Mouse (Mus musculus) hindbrain, embryonic 14.5 days (tissue): Measurements from ENCODE around the gene Rag1. TPM values are rescaled to one million over a fixed set of nuclear protein-coding genes. Genes with fewer than 3 reads are reported as not detected.
A peak's percentile ranks its signal among the peaks of the same experiment; 100 is the strongest.

Experiments
- ATAC-seq: fragments of 200-750 bp; cut with Nextera tagmentation; 2 replicates; pipeline ENCODE4 v1.8.0; 2017; ENCODE audit warnings: moderate number of reproducible peaks, mild to moderate bottlenecking, moderate TSS enrichment, moderate library complexity; ENCODE audit not compliant: low FRiP score
- DNase-seq: peaks from one replicate; pipeline ENCODE4 v3.0.0-alpha.2; 2015; ENCODE audit warnings: low spot score
- H3K27ac ChIP-seq: fragments of 300-500 bp; sonication (generic); 2 replicates; pipeline ENCODE4 v1.5.1; 2014; ENCODE audit warnings: mild to moderate bottlenecking, moderate library complexity
- H3K27me3 ChIP-seq: fragments of 300-500 bp; sonication (generic); 2 replicates; pipeline ENCODE4 v1.6.1; 2014; ENCODE audit warnings: mild to moderate bottlenecking, low read length, mixed read lengths; ENCODE audit not compliant: control insufficient read depth, insufficient read depth
- H3K36me3 ChIP-seq: fragments of 300-500 bp; sonication (generic); replicated peaks from 2 replicates; pipeline ENCODE4 v1.6.1; 2014; ENCODE audit not compliant: control insufficient read depth, insufficient read depth
- H3K4me1 ChIP-seq: fragments of 300-500 bp; sonication (generic); replicated peaks from 2 replicates; pipeline ENCODE4 v1.6.1; 2014; ENCODE audit warnings: antibody characterized with exemption, low read length, mixed read lengths; ENCODE audit not compliant: control insufficient read depth, insufficient read depth
- H3K4me2 ChIP-seq: fragments of 300-500 bp; sonication (generic); replicated peaks from 2 replicates; pipeline ENCODE4 v1.6.1; 2014; ENCODE audit warnings: mild to moderate bottlenecking, moderate library complexity
- H3K4me3 ChIP-seq: fragments of 300-500 bp; sonication (generic); replicated peaks from 2 replicates; pipeline ENCODE4 v1.5.1; 2014; ENCODE audit warnings: mild to moderate bottlenecking, low read length
- H3K9ac ChIP-seq: fragments of 300-500 bp; sonication (generic); 2 replicates; pipeline ENCODE4 v1.6.1; 2014
- H3K9me3 ChIP-seq: fragments of 300-500 bp; sonication (generic); 2 replicates; pipeline ENCODE4 v1.6.1; 2016; ENCODE audit warnings: low read length; ENCODE audit not compliant: control insufficient read depth
- WGBS: fragments of 180-500 bp; shearing (Covaris S2); extraction: QIAGEN DNeasy Blood & Tissue Kit; methylation state at CpG from one replicate; pipeline ENCODE4 v1.1.7; 2014; 5-methylcytosine and 5-hydroxymethylcytosine counted together
- polyA plus RNA-seq: library from polyadenylated mRNA; unstranded; fragments of >200 nt; fragmentation: Nextera tagmentation; extraction: Ambion mirVana; gene quantifications from 2 replicates; pipeline ENCODE4 v1.2.1, GENCODE M21; 2014

Rag1 gene
- polyA plus RNA-seq, 1 experiment from 2014 or later = 0.32 TPM

DNA sequence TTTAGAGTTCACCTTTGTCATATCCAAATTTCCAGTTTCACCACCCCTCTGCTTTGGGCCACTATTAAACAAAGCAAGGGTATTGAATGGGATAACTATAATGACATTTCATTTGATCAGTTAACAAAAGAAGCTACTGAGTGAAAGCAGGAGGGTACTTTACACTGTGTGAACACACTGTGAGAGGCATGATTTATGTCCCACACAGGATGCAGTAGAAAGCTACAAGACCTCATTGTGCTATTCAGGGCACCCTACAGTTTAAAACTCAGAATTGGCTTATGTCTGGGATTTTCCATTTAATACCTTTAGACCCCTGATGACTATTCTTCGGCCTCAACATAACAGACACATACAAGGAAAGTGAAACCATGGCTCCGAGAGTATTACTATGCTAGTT, 26.3 kb downstream of the Rag1 start:
- no peaks in the 10 kb centered on the region; the same call in 1 of the 2 replicates for H3K4me1 ChIP-seq
- no peak for ATAC-seq
- WGBS = 58% methylated on average over 2 of the region's 2 CpGs

DNA sequence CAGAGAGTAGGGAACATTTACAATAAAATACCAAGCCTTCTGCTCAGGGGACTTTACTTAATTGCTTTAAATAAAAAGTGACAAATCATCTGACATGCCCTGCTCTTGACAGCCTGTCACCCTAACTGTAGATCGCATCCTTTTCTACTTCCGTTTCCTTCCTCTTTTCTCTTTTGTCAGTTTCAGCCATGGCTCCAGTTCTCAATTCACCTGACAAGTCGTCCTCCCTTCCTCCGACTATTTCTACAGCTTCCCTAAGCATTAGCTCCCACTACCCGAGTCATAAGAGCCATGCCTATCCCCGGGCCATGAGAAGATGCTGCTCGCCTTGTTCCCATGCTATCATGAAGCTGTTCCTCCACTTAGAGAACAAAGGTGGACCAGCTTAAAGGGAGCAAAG, 27.7 kb downstream of the Rag1 start:
- ATAC-seq = no peak
- WGBS = 68% methylated on average over 7 of the region's 7 CpGs
- H3K36me3 ChIP-seq = no peaks in the 10 kb centered on the region

More for the DNA sequence above, 26.3 kb downstream of the Rag1 start:
- Histone ChIP-seq H3K27ac (no peak overlapping the region), H3K36me3 (no peaks in the 10 kb centered on the region), H3K27me3 (no peaks in the 10 kb centered on the region), H3K9ac (no peak overlapping the region), H3K9me3 (no peaks in the 10 kb centered on the region), H3K4me3 (no peak overlapping the region), H3K4me2 (no peak overlapping the region)
- DNase-seq = no peak

GRCm38 (mm10) chr2:101620899-101621298, 28.4 kb downstream of the Rag1 start:
- no peak for DNase-seq
- H3K36me3 ChIP-seq = no peaks in the 10 kb centered on the region
- no peaks in the 10 kb centered on the region for H3K27me3 ChIP-seq
- no peak overlapping the region for H3K9ac ChIP-seq
- H3K4me1 ChIP-seq = no peaks in the 10 kb centered on the region
- ATAC-seq = no peak
- H3K4me2 ChIP-seq = no peak overlapping the region
- 76% methylated on average over 3 of the region's 3 CpGs for WGBS
- no peak overlapping the region for H3K4me3 ChIP-seq
- H3K27ac ChIP-seq = no peak overlapping the region
- H3K9me3 ChIP-seq = no peaks in the 10 kb centered on the region

More for the DNA sequence above, 27.7 kb downstream of the Rag1 start:
- no peaks in the 10 kb centered on the region for H3K27me3 ChIP-seq
- H3K27ac ChIP-seq = no peak overlapping the region
- DNase-seq = no peak
- H3K4me1 ChIP-seq = no peaks in the 10 kb centered on the region
- no peak overlapping the region for H3K9ac ChIP-seq
- H3K4me2 ChIP-seq = no peak overlapping the region
- no peak overlapping the region for H3K4me3 ChIP-seq
- H3K9me3 ChIP-seq = no peaks in the 10 kb centered on the region

DNA sequence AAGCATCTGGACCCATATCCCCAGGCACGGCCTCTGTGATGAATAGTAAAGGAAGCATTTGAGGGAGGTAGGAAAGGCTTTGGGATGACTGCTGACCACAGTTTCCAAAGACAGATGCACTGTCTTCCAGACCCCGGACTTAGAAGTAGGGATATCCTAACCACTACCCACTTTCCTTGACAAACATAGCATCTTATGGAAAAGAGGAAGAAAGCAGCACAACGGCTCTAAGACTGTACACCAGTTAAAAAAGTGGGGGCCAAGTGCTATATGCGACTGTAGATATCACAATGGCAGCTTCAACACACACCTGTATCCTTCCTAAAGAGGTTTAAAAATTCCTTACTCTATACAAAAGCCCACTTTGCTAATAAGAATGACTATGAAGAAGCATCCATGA, 30.9 kb downstream of the Rag1 start:
- DNase-seq = no peak
- Histone ChIP-seq H3K36me3 (no peaks in the 10 kb centered on the region), H3K27me3 (no peaks in the 10 kb centered on the region), H3K4me2 (no peak overlapping the region), H3K4me1 (no peaks in the 10 kb centered on the region), H3K9ac (no peak overlapping the region), H3K27ac (no peak overlapping the region), H3K9me3 (no peaks in the 10 kb centered on the region), H3K4me3 (no peak overlapping the region)
- ATAC-seq = no peak
- 87% methylated on average over 4 of the region's 4 CpGs for WGBS

- Histone ChIP-seq H3K9me3 (no peaks in the 10 kb centered on the region), H3K4me2 (no peak overlapping the region), H3K4me1 (no peaks in the 10 kb centered on the region), H3K27ac (no peak overlapping the region), H3K4me3 (no peak overlapping the region), H3K36me3 (no peaks in the 10 kb centered on the region), H3K27me3 (no peaks in the 10 kb centered on the region), H3K9ac (no peak overlapping the region)
- ATAC-seq (0 out of 2 replicates have a peak, but pooled peaks have one; percentile 40), DNase-seq (no peak)
- 77% methylated on average over 10 of the region's 10 CpGs for WGBS
These were observed 33.6 kb downstream of the Rag1 start for GRCm38 (mm10) chr2:101615464-101616305.

DNA sequence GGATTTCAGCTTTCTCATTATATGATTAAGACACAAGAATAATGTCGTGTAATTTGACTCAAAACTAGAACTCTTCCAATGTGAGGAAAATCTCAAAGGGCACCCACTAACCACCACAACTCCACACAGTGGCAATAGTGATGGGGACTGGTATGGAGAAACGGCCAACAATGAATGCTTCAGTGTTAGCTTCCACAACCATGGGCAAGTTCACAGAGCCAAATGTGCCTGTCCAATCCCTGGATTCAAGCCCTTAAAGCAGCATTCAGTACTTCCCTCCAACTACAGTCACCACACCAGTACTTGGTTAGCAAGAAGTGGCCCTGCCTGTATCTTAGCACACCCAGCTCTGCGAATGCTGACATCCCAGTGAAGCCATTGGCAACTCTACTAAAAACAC, 38.4 kb downstream of the Rag1 start:
- Histone ChIP-seq H3K27me3 (no peaks in the 10 kb centered on the region), H3K27ac (no peak overlapping the region), H3K9ac (no peak overlapping the region), H3K4me1 (no peaks in the 10 kb centered on the region), H3K4me2 (no peak overlapping the region), H3K4me3 (no peak overlapping the region), H3K36me3 (no peaks in the 10 kb centered on the region), H3K9me3 (no peaks in the 10 kb centered on the region)
- no peak for ATAC-seq
- no peak for DNase-seq
- 88% methylated on average over 3 of the region's 3 CpGs for WGBS

DNA sequence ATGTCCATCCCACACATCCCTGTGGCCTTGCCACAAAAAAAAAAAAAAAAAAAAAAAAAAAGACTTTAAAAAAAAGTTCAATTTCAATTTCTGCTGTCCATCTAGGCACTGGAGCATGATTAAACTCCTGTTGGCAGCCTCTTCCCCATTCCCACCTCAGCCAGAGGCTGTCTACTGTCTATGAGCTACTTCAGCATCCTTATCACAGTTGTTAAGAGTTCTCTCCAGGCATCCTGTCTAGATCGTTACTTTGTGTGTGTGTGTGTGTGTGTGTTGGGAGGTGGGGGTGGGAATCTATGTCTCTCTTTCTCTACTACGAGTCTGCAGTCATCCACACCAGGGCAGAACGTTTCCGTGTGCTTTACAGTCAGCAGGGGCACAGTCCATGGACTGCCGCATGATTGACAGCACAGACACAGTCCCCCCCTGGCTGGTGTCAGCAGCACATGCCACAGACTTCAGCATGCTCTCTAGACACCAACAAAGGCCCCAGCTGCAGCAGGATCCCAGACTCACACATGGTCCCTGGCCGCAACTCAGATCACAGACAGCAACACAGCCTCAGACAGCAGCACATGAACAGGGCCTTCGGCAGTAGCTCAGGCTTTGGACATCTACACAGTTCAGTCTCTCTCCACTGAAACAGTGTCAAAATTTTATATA, 40.9 kb downstream of the Rag1 start:
- Histone ChIP-seq H3K4me3 (no peak overlapping the region), H3K27me3 (no peaks in the 10 kb centered on the region), H3K4me2 (no peak overlapping the region), H3K27ac (no peak overlapping the region), H3K4me1 (no peaks in the 10 kb centered on the region), H3K9ac (no peak overlapping the region), H3K9me3 (no peaks in the 10 kb centered on the region), H3K36me3 (no peaks in the 10 kb centered on the region)
- 31% methylated on average over 7 of the region's 7 CpGs for WGBS
- ATAC-seq = peak; percentile 86; the same call in 1 of the 2 replicates
- DNase-seq = no peak

DNA sequence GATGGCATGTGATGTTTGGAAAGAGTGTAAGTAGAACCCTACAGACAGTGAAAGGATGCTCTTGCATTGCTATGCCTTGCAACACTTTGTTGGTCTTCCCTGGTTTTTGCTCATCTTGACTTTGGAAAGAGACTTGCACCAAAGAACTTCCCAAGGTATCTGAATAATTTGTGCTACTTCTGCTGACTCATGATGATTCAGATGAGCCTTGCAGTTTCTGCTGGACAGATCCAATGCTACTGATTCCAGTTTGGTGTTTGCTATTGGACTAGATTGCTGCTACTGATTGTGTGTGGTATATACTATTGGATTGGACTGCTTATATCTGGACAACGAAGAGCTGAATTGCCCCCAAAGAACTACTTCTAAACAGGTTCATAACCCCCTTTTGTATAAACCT, 46.2 kb downstream of the Rag1 start:
- H3K4me1 ChIP-seq = peaks cover 17% of the 10 kb centered on the region
- no peak overlapping the region for H3K4me2 ChIP-seq
- H3K36me3 ChIP-seq = no peaks in the 10 kb centered on the region
- no peak for ATAC-seq
- DNase-seq = no peak
- WGBS = 88% methylated on average over 1 of the region's 1 CpGs
- H3K27ac ChIP-seq = no peak overlapping the region
- no peak overlapping the region for H3K4me3 ChIP-seq
- H3K27me3 ChIP-seq = no peaks in the 10 kb centered on the region
- no peak overlapping the region for H3K9ac ChIP-seq
- H3K9me3 ChIP-seq = no peaks in the 10 kb centered on the region

DNA sequence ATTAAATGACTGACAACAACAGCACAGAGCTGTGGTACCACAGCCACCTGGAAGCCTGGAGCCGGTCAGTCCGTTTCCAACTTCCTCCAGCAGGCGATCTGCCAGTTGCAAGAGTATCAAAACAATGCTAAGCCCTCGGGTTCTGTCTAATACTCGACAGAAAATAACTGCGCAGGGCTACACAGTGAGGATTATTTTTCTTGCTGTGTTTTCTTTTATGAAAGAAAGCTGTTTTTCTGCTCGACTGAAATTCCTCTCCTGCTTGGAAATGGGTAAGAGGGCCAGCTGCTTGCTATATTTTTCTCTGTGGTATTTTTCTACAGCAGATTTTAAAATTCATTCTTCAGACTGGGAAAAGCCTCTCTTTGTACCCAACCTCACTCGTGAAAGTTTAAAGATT, 48.6 kb downstream of the Rag1 start:
- peak; percentile 58; the same call in 1 of the 2 replicates for ATAC-seq
- no peak overlapping the region; the same call in 1 of the 2 replicates for H3K9ac ChIP-seq

More for the DNA sequence above, 48.6 kb downstream of the Rag1 start:
- Histone ChIP-seq H3K27ac (peak overlapping the region; percentile 32), H3K27me3 (no peaks in the 10 kb centered on the region), H3K4me2 (no peak overlapping the region), H3K4me3 (no peak overlapping the region), H3K36me3 (no peaks in the 10 kb centered on the region), H3K4me1 (peaks cover 20% of the 10 kb centered on the region), H3K9me3 (no peaks in the 10 kb centered on the region)
- 29% methylated on average over 8 of the region's 8 CpGs for WGBS
- peak; percentile 52 for DNase-seq
